Mouse (Mus musculus) heart, postnatal 0 days (tissue): ENCODE data around the gene Nt5c2. TPM values are rescaled to one million over a fixed set of nuclear protein-coding genes. Genes with fewer than 3 reads are reported as not detected.

Source experiments
- ATAC-seq: fragments of 200-750 bp; cut with Nextera tagmentation; 2 replicates; pipeline ENCODE4 v1.8.0; 2017; ENCODE audit warnings: low read depth, moderate number of reproducible peaks, moderate library complexity; ENCODE audit not compliant: insufficient read depth
- DNase-seq: peaks from one replicate; pipeline ENCODE4 v3.0.0-alpha.2; 2016; ENCODE audit warnings: low spot score
- H3K27ac ChIP-seq: fragments of 300-500 bp; sonication (generic); 2 replicates; pipeline ENCODE4 v1.5.1; 2014; ENCODE audit warnings: low read depth, mild to moderate bottlenecking
- H3K27me3 ChIP-seq: fragments of 300-500 bp; sonication (generic); 2 replicates; pipeline ENCODE4 v1.6.1; 2014; ENCODE audit warnings: low read length, mixed read lengths; ENCODE audit not compliant: control insufficient read depth, insufficient read depth
- H3K36me3 ChIP-seq: fragments of 300-500 bp; sonication (generic); replicated peaks from 2 replicates; pipeline ENCODE4 v1.6.1; 2014; ENCODE audit warnings: low read length, mixed read lengths; ENCODE audit not compliant: control insufficient read depth, insufficient read depth
- H3K4me1 ChIP-seq: fragments of 300-500 bp; sonication (generic); 2 replicates; pipeline ENCODE4 v1.6.1; 2014; ENCODE audit warnings: antibody characterized with exemption; ENCODE audit not compliant: control insufficient read depth, insufficient read depth
- H3K4me2 ChIP-seq: fragments of 300-500 bp; sonication (generic); 2 replicates; pipeline ENCODE4 v1.6.1; 2014; ENCODE audit warnings: low read depth, mild to moderate bottlenecking, low read length, moderate library complexity
- H3K4me3 ChIP-seq: fragments of 300-500 bp; sonication (generic); 2 replicates; pipeline ENCODE4 v1.5.1; 2014; ENCODE audit warnings: low read depth, low read length
- H3K9ac ChIP-seq: fragments of 300-500 bp; sonication (generic); replicated peaks from 2 replicates; pipeline ENCODE4 v1.6.1; 2014; ENCODE audit warnings: low read depth, low read length, mixed read lengths
- H3K9me3 ChIP-seq: fragments of 300-500 bp; sonication (generic); replicated peaks from 2 replicates; pipeline ENCODE4 v1.6.1; 2016; ENCODE audit warnings: low read length; ENCODE audit not compliant: control insufficient read depth
- CTCF ChIP-seq: IDR thresholded peaks from 2 replicates; pipeline ENCODE4 v1.5.1; 2016; ENCODE audit warnings: antibody characterized with exemption, control low read depth, low read depth
- EP300 ChIP-seq: IDR thresholded peaks from 2 replicates; pipeline ENCODE4 v1.6.1; 2016; ENCODE audit warnings: antibody characterized with exemption, low read depth
- WGBS: fragments of 180-500 bp; shearing (Covaris S2); extraction: QIAGEN DNeasy Blood & Tissue Kit; methylation state at CpG from one replicate; pipeline ENCODE4 v1.1.7; 2014; 5-methylcytosine and 5-hydroxymethylcytosine counted together
- polyA plus RNA-seq: library from polyadenylated mRNA; unstranded; fragments of >200 nt; fragmentation: Nextera tagmentation; extraction: Ambion mirVana; gene quantifications from 2 replicates; pipeline ENCODE4 v1.2.1, GENCODE M21; 2015
- total RNA-seq: library from RNA; depleted of rRNA; stranded (reverse); fragments of >200 nt; gene quantifications from 2 replicates; pipeline ENCODE4 v1.2.3, GENCODE M21; 2014; ENCODE audit warnings: low replicate concordance

Gene Nt5c2
- total and polyA plus RNA-seq, 2 experiments from 2014 or later: 33.9 to 111 TPM

- H3K9me3 ChIP-seq: no peaks in the 10 kb centered on the region
- DNase-seq (peak; percentile 2), ATAC-seq (no peak)
- H3K4me3 ChIP-seq: no peak overlapping the region
- TF ChIP-seq CTCF (no peak), EP300 (no peak)
- H3K27ac ChIP-seq: no peak overlapping the region
- no peaks in the 10 kb centered on the region for H3K36me3 ChIP-seq
- 61% methylated on average over 2 of the region's 2 CpGs for WGBS
- no peak overlapping the region for H3K4me2 ChIP-seq
- H3K4me1 ChIP-seq: peaks cover 15% of the 10 kb centered on the region; the same call in 1 of the 2 replicates
- H3K9ac ChIP-seq: no peak overlapping the region
- H3K27me3 ChIP-seq: no peaks in the 10 kb centered on the region
These were observed 38.2 kb downstream of the Nt5c2 start for GRCm38 (mm10) chr19:46976743-46977142.

GRCm38 (mm10) chr19:46975997-46976396 is 39.0 kb downstream of the Nt5c2 start:
- Histone ChIP-seq H3K27me3 (no peaks in the 10 kb centered on the region), H3K36me3 (no peaks in the 10 kb centered on the region), H3K4me1 (peaks cover 19% of the 10 kb centered on the region), H3K9me3 (no peaks in the 10 kb centered on the region), H3K27ac (peak overlapping the region; percentile 77), H3K4me2 (no peak overlapping the region), H3K4me3 (no peak overlapping the region), H3K9ac (no peak overlapping the region)
- ATAC-seq (no peak), DNase-seq (peak; percentile 0)
- 72% methylated on average over 8 of the region's 8 CpGs for whole genome bisulfite sequencing
- TF ChIP-seq CTCF (no peak), EP300 (no peak)

GRCm38 (mm10) chr19:46975565-46975964 is 39.4 kb downstream of the Nt5c2 start:
- H3K9ac ChIP-seq: no peak overlapping the region
- no peak overlapping the region for H3K4me3 ChIP-seq
- no peak overlapping the region for H3K4me2 ChIP-seq
- no peaks in the 10 kb centered on the region for H3K36me3 ChIP-seq
- H3K27me3 ChIP-seq: no peaks in the 10 kb centered on the region
- H3K4me1 ChIP-seq: peaks cover 21% of the 10 kb centered on the region
- no peak; the same call in 1 of the 2 replicates for TF ChIP-seq EP300
- TF ChIP-seq CTCF: no peak
- DNase-seq (peak; percentile 80), ATAC-seq (peak; percentile 88)
- no peaks in the 10 kb centered on the region for H3K9me3 ChIP-seq
- H3K27ac ChIP-seq: peak overlapping the region; percentile 77
- 26% methylated on average over 4 of the region's 4 CpGs for WGBS

- no peak overlapping the region for H3K27ac ChIP-seq
- no peak for ATAC-seq
- 94% methylated on average over 3 of the region's 3 CpGs for WGBS
These were observed 42.8 kb downstream of the Nt5c2 start for GRCm38 (mm10) chr19:46972159-46972558.

GRCm38 (mm10) chr19:46971712-46972111 is 43.2 kb downstream of the Nt5c2 start:
- no peaks in the 10 kb centered on the region for H3K36me3 ChIP-seq
- TF ChIP-seq CTCF: no peak
- TF ChIP-seq EP300: no peak
- DNase-seq (no peak), ATAC-seq (no peak)
- H3K4me3 ChIP-seq: no peak overlapping the region
- peaks cover 29% of the 10 kb centered on the region for H3K4me1 ChIP-seq
- H3K27ac ChIP-seq: peak overlapping the region; percentile 90; the same call in 1 of the 2 replicates
- 67% methylated on average over 9 of the region's 9 CpGs for WGBS
- H3K4me2 ChIP-seq: no peak overlapping the region
- H3K9ac ChIP-seq: no peak overlapping the region
- H3K27me3 ChIP-seq: no peaks in the 10 kb centered on the region
- H3K9me3 ChIP-seq: no peaks in the 10 kb centered on the region

More at GRCm38 (mm10) chr19:46972159-46972558, 42.8 kb downstream of the Nt5c2 start:
- Histone ChIP-seq H3K9ac (no peak overlapping the region), H3K27me3 (no peaks in the 10 kb centered on the region), H3K4me1 (peaks cover 29% of the 10 kb centered on the region), H3K4me2 (no peak overlapping the region), H3K36me3 (no peaks in the 10 kb centered on the region), H3K4me3 (no peak overlapping the region), H3K9me3 (no peaks in the 10 kb centered on the region)
- DNase-seq: no peak
- TF ChIP-seq EP300: no peak
- TF ChIP-seq CTCF: no peak

GRCm38 (mm10) chr19:46971051-46971689 is 43.8 kb downstream of the Nt5c2 start:
- DNase-seq (no peak), ATAC-seq (no peak)
- Histone ChIP-seq H3K4me2 (no peak overlapping the region), H3K36me3 (no peaks in the 10 kb centered on the region), H3K9me3 (no peaks in the 10 kb centered on the region), H3K27ac (peak overlapping the region; percentile 90; the same call in 1 of the 2 replicates), H3K27me3 (no peaks in the 10 kb centered on the region), H3K4me1 (peaks cover 29% of the 10 kb centered on the region), H3K9ac (no peak overlapping the region), H3K4me3 (no peak overlapping the region)
- 70% methylated on average over 8 of the region's 8 CpGs for WGBS
- TF ChIP-seq CTCF (no peak), EP300 (no peak)
